In genomic region chr3:27761031-27761430, GRCm38 (mm10) we compare ENCODE assay signal across 13 mouse cellular contexts.
"Had no signal": no experiment of that assay in that cellular context is flagged by ENCODE, and none has a peak within 500 bp of the region (broad histone marks: within the 10 kb centered on the region; RNA-seq: fewer than 3 reads in every experiment).

No protein-coding gene starts in this region.

- H3K27me3 ChIP-seq: midbrain, embryonic 12.5 days; neural tube, embryonic 12.5 days; stomach, embryonic 15.5 days had no signal

- DNase-seq: lung, embryonic 14.5 days; lung, postnatal 10 days; lung, postnatal 4 days; midbrain, embryonic 14.5 days; right cerebral cortex, postnatal 14 days; thymus, adult 2 months; thymus, postnatal 25 days; thymus, postnatal 4 days had no signal

- H3K9me3 ChIP-seq: midbrain, embryonic 10.5 days; midbrain, embryonic 12.5 days; neural tube, embryonic 12.5 days; stomach, embryonic 15.5 days had no signal

- H3K4me2 ChIP-seq: lung, embryonic 14.5 days; midbrain, embryonic 12.5 days; neural tube, embryonic 12.5 days; stomach, embryonic 15.5 days had no signal

- H3K4me3 ChIP-seq: midbrain, embryonic 10.5 days; midbrain, embryonic 12.5 days; neural tube, embryonic 12.5 days; stomach, embryonic 15.5 days had no signal

- H3K4me1 ChIP-seq: midbrain, embryonic 12.5 days; stomach, embryonic 15.5 days had no signal

- H3K27ac ChIP-seq: midbrain, embryonic 10.5 days; midbrain, embryonic 12.5 days; neural tube, embryonic 12.5 days; stomach, embryonic 15.5 days; stomach, postnatal 0 days had no signal

- H3K36me3 ChIP-seq: midbrain, embryonic 10.5 days; midbrain, embryonic 12.5 days; neural tube, embryonic 12.5 days; stomach, embryonic 15.5 days had no signal

- H3K9ac ChIP-seq: lung, embryonic 14.5 days; midbrain, embryonic 12.5 days; neural tube, embryonic 12.5 days; stomach, embryonic 15.5 days had no signal
